Mouse (Mus musculus) hindbrain, embryonic 16.5 days (tissue): ENCODE results near the gene Ppp1r3e. TPM values are rescaled to one million over a fixed set of nuclear protein-coding genes. Genes with fewer than 3 reads are reported as not detected.

Experiments
- ATAC-seq: fragments of 200-750 bp; cut with Nextera tagmentation; 2 replicates; pipeline ENCODE4 v1.8.0; 2017; ENCODE audit warnings: moderate TSS enrichment, moderate library complexity
- H3K27ac ChIP-seq: fragments of 300-500 bp; sonication (generic); 2 replicates; pipeline ENCODE4 v1.5.1; 2014; ENCODE audit warnings: low read depth, mild to moderate bottlenecking, control low read depth, low read length, moderate library complexity
- H3K27me3 ChIP-seq: fragments of 300-500 bp; sonication (generic); replicated peaks from 2 replicates; pipeline ENCODE4 v1.6.1; 2014; ENCODE audit warnings: low read length; ENCODE audit not compliant: control insufficient read depth, insufficient read depth
- H3K36me3 ChIP-seq: fragments of 300-500 bp; sonication (generic); 2 replicates; pipeline ENCODE4 v1.6.1; 2014; ENCODE audit warnings: mild to moderate bottlenecking, low read length, moderate library complexity, mixed read lengths; ENCODE audit not compliant: control insufficient read depth, insufficient read depth
- H3K4me1 ChIP-seq: fragments of 300-500 bp; sonication (generic); 2 replicates; pipeline ENCODE4 v1.6.1; 2014; ENCODE audit warnings: low read depth, low read length; ENCODE audit not compliant: control insufficient read depth, insufficient read depth
- H3K4me2 ChIP-seq: fragments of 300-500 bp; sonication (generic); 2 replicates; pipeline ENCODE4 v1.6.1; 2014; ENCODE audit warnings: mild to moderate bottlenecking, low read length, control low read depth, moderate library complexity
- H3K4me3 ChIP-seq: fragments of 300-500 bp; sonication (generic); 2 replicates; pipeline ENCODE4 v1.5.1; 2014; ENCODE audit warnings: mild to moderate bottlenecking, low read length, control low read depth, moderate library complexity
- H3K9ac ChIP-seq: fragments of 300-500 bp; sonication (generic); 2 replicates; pipeline ENCODE4 v1.6.1; 2014; ENCODE audit warnings: low read depth, mild to moderate bottlenecking, control low read depth, low read length, moderate library complexity
- H3K9me3 ChIP-seq: fragments of 300-500 bp; sonication (generic); 2 replicates; pipeline ENCODE4 v1.6.1; 2014; ENCODE audit warnings: mild to moderate bottlenecking, low read length, moderate library complexity; ENCODE audit not compliant: control insufficient read depth
- WGBS: fragments of 180-500 bp; shearing (Covaris S2); extraction: QIAGEN DNeasy Blood & Tissue Kit; methylation state at CpG from one replicate; pipeline ENCODE4 v1.1.7; 2014; 5-methylcytosine and 5-hydroxymethylcytosine counted together
- polyA plus RNA-seq: library from polyadenylated mRNA; unstranded; fragments of >200 nt; fragmentation: Nextera tagmentation; extraction: Ambion mirVana; gene quantifications from 2 replicates; pipeline ENCODE4 v1.2.1, GENCODE M21; 2015

Ppp1r3e gene
- polyA plus RNA-seq = 4.1 and 5.3 TPM in 2 replicates

DNA sequence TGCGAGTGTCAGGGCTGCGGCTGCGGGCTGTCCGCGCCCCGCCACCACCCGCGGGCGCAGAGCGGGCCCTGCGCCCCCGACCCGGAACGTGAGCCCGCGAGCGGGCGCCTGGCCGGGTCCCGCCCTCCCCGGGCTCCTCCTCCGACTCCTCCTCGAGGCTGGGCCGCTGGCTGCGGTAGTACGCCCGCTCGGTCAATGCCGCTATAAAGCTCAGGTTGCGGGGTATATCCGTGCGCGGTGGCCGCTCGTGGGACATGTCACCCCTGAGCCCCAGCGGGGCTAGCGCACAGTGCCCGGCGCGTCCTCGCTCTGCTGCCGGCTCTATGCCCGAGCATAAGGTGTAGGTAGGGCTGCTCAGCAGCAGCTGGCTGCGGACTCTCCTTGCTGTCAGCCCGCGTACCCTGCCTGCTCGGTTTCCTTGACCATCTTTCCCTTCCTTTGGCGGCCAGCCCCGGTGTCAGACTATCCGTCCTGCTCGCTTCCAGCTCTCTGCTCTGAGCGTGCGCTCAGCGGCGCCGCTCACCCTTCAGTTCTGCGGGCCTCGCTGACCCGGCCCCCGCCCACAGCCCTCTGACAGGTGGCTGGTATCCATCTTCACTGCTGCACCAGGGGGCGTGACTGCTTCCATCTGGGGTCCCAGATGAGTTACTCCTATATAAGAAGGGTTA, at the start of gene Ppp1r3e:
Ppp1r3e (minus strand) TSS at position 503 of the 668 bp plus-strand sequence.
- H3K36me3 ChIP-seq = no peaks in the 10 kb centered on the region
- no peaks in the 10 kb centered on the region for H3K27me3 ChIP-seq
- ATAC-seq = peak; percentile 84
- WGBS = under 1% methylated on average over 51 of the region's 61 CpGs
- H3K9me3 ChIP-seq = no peaks in the 10 kb centered on the region
- H3K27ac ChIP-seq = peak within 1 kb of the TSS; percentile 96
- H3K4me3 ChIP-seq = peak within 1 kb of the TSS; percentile 83
- peak within 1 kb of the TSS; percentile 97 for H3K9ac ChIP-seq
- H3K4me2 ChIP-seq = peak within 1 kb of the TSS; percentile 91
- H3K4me1 ChIP-seq = peaks cover 9% of the 10 kb centered on the region

DNA sequence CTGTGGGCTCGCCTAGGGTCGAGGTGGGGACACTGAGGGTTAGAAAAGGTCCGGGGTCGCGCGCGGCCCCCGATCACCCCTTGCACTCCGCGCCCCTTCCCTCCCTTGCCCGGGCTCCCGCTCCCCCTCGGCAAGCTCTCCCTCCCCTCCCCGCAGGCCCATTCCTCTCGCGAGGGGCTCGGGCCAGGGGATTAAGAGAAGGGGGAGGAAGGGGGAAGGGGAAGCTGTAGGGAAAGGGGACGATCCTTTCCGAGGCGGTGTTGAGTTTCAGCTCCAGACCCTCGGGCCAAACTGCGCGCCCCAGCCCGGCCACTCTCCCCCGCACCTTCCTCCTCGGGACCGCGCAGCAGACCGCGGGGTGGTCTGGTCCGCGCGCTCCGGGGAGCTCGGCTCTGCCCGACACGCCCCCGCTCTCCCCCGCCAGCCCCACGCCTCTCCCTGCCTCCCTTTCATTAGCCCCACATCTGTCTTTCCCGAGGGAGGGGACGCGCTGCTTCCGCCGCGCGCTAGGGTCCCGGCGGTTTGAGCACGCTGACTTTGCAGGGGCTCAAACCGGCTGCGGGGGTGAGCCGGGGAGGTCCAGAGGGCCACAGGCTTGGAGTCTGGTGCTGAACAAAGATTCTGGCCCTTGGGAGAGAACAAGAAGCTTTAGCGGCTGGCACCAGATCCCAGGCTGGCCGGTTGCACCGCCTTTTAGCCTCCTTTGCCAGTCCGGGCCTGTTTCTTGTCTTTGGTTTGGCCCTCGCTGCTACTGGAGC, 49.2 kb upstream of the Ppp1r3e start:
- Histone ChIP-seq H3K36me3 (no peaks in the 10 kb centered on the region), H3K9ac (peak overlapping the region; percentile 78), H3K27ac (peak overlapping the region; percentile 92), H3K4me3 (peak overlapping the region; percentile 48), H3K4me1 (peaks cover 19% of the 10 kb centered on the region), H3K4me2 (peak overlapping the region; percentile 96), H3K27me3 (no peaks in the 10 kb centered on the region), H3K9me3 (peaks cover 3% of the 10 kb centered on the region)
- ATAC-seq = peak; percentile 56
- 0% methylated on average over 51 of the region's 58 CpGs for WGBS

DNA sequence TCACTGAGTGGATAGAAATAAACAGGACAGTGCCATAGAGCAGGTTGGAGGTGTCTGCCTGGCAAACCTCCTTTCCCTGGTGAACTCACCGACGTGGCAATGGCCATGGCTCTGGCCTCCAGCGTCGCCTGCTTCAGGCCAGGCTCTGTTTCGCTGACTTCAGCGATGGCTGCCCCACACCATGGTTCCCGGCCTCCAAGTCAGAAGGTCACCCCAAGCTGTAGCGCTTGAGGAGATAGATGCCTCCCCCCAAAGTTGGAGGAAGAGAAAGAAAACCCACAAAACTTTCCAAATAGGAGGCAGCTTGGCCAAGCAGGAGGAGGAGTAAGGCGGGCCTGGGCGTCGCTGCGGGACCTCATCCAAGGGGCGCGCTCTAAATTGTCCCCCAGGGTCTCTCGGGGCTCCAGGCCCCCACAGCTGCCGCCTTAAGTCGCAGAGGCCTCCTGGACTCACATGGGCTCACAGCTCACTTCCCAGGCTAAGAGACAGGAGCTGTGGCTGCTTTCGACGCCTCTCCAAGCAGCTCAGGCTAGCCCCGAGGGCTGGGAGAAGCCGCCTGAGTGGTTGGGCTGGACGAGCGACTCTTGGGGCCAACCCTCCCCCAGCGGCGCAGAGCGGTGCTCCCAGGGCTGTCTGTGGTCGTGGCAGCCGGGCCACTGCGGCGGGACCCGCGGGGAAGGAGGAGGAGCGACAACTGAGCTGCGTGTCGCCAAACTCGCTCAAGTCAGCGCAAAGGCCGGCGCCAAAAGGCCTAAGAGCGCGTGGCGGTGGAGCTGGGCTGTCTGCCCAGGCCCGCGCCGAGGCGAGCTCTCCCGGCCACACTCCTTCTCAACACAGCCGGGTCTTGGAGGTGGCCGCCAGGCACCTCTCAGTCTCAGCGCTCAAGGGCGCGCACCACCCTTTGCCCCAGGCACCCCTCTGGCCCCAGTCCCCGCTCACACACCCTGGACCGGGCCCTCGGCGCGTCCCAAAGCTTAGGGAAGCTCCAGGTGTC, 48.3 kb upstream of the Ppp1r3e start, which contains the start of gene Efs:
Efs (minus strand) TSS at position 778 of the 994 bp plus-strand sequence.
- H3K9me3 ChIP-seq = peaks cover 12% of the 10 kb centered on the region
- peak within 1 kb of the TSS; percentile 92 for H3K27ac ChIP-seq
- peaks cover 5% of the 10 kb centered on the region for H3K36me3 ChIP-seq
- no peaks in the 10 kb centered on the region for H3K27me3 ChIP-seq
- peak within 1 kb of the TSS; percentile 78 for H3K9ac ChIP-seq
- WGBS = 2% methylated on average over 52 of the region's 57 CpGs
- H3K4me1 ChIP-seq = peaks cover 19% of the 10 kb centered on the region
- peak; percentile 73 for ATAC-seq
- H3K4me3 ChIP-seq = peak within 1 kb of the TSS; percentile 48
- H3K4me2 ChIP-seq = peak within 1 kb of the TSS; percentile 96

DNA sequence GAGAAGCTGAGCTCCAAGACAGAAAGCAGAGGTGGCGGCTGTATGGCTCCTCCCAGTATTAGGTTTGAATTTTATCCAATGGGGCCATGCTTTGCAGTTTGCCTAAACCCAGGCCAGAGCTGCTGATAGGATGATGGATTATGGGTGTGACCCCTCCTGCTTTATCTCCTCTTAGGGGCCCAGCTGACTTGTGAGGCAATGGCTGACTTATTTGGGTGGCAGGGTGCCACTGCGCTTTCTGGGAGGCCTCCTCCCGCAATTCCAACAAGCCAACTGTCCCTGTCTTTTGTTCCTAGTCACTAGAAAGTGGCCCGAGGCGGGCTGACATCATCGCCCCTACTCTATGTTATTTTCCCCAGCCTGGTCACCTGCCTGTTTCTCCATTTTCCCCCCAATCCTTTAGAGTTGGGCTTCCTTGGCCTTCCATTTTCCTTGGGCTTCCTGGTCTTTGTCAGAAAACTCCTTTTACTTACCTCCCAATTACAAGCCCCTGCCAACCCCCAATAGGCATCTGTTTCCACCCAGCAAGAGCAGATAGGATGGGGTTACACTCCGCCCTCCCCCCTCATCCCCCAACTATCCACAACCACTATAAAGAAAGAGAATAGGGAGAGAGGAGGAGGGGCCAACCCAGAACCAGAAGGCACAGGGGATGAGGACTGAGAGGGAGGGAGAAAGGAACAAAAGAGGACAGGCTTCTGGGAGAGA, 47.4 kb upstream of the Ppp1r3e start:
- Histone ChIP-seq H3K4me3 (peak overlapping the region; percentile 48), H3K9me3 (peaks cover 13% of the 10 kb centered on the region), H3K27me3 (no peaks in the 10 kb centered on the region), H3K36me3 (peaks cover 7% of the 10 kb centered on the region), H3K9ac (peak overlapping the region; percentile 78), H3K4me2 (peak overlapping the region; percentile 96), H3K4me1 (peaks cover 14% of the 10 kb centered on the region), H3K27ac (peak overlapping the region; percentile 92)
- WGBS = 19% methylated on average over 7 of the region's 7 CpGs
- ATAC-seq = peak; percentile 53

DNA sequence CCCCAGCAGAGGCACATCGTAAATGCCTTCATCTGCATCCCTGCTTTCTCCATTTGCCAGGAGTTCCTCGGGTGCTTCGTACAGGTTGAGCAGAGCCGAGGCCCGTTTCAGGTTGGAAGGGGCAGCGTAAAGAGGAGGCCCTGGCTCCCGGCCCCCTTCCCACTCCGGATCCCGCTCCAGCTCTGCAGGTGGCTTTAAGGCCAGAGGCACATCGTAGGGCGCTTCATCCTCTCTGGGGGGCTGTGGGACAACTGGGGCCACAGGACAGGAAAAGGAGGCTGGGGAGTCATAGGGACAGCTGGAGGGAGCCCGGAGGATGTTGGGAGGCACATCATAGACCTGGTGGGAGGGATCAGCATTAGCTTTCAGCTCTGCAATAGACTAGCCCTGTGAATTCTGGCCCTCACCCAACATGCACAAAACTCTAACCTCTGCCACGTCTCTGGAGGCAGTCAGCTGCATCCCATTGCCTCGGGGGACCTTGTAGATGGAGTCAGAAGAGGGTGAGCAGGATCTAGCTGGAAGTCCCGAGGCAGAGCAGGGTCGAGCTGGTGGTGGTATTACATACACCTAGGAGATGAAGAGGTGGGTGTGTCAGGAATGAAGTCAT, 42.8 kb upstream of the Ppp1r3e start:
- Histone ChIP-seq H3K36me3 (peaks cover 13% of the 10 kb centered on the region), H3K27me3 (no peaks in the 10 kb centered on the region), H3K4me3 (no peak overlapping the region), H3K4me1 (no peaks in the 10 kb centered on the region; the same call in none of the 2 replicates), H3K9ac (no peak overlapping the region), H3K9me3 (peaks cover 13% of the 10 kb centered on the region), H3K27ac (no peak overlapping the region), H3K4me2 (no peak overlapping the region)
- ATAC-seq = no peak
- WGBS = 91% methylated on average over 16 of the region's 16 CpGs

DNA sequence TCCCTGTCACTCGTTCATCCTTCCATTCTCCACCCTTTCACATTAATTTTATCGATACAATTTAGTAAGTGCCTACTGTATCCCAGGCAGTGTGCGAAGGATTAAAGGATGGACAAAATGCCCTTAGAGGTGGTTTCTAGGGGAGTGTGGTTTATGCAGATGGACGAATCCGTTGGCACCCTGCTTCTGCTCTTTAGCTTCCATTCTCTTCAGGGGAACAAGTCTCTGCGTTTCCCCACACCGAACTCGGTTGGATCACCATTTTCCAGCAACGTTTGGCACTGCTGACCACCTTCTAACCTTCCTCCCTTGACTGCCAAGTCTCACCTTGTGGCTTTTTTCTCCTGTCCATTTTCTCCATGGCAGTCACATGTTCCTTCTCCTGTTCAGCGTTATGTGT, 36.0 kb upstream of the Ppp1r3e start:
- peak; percentile 45 for ATAC-seq
- 13% methylated on average over 10 of the region's 10 CpGs for WGBS
- H3K27me3 ChIP-seq = no peaks in the 10 kb centered on the region
- peak overlapping the region; percentile 99 for H3K9ac ChIP-seq
- H3K36me3 ChIP-seq = peaks cover 22% of the 10 kb centered on the region
- peak overlapping the region; percentile 88 for H3K4me2 ChIP-seq
- H3K4me1 ChIP-seq = peaks cover 25% of the 10 kb centered on the region
- H3K9me3 ChIP-seq = no peaks in the 10 kb centered on the region
- peak overlapping the region; percentile 94 for H3K4me3 ChIP-seq
- H3K27ac ChIP-seq = peak overlapping the region; percentile 95

DNA sequence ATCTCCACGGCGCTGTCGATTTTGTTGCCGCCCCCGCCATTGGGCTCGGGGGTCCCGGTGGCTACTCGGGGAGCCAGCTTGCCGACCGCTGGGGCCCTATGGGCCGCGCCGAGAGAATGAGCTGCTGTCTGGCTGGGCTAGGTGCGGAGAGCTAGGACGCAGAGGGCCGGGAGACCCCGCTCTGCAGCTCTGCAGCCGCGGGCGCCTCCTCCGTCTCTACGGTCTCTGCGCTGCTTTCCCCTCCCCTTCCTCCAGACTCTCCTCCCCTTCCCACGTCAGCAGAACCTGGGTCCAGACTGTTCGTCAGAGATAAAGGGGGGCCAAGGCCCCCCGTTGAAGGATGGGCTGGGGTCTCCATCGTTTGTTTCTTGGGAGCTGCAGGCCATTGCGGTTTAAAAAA, 35.5 kb upstream of the Ppp1r3e start, which contains the start of gene Slc22a17:
Slc22a17 (minus strand) TSS at position 247 of the 400 bp plus-strand sequence.
- H3K4me1 ChIP-seq = peaks cover 25% of the 10 kb centered on the region
- peak within 1 kb of the TSS; percentile 94 for H3K4me3 ChIP-seq
- no peaks in the 10 kb centered on the region for H3K27me3 ChIP-seq
- peaks cover 26% of the 10 kb centered on the region for H3K36me3 ChIP-seq
- WGBS = 0% methylated on average over 28 of the region's 28 CpGs
- peak within 1 kb of the TSS; percentile 95 for H3K27ac ChIP-seq
- H3K9ac ChIP-seq = peak within 1 kb of the TSS; percentile 99
- ATAC-seq = peak; percentile 97
- no peaks in the 10 kb centered on the region for H3K9me3 ChIP-seq
- peak within 1 kb of the TSS; percentile 88 for H3K4me2 ChIP-seq
